Mouse (Mus musculus) megakaryocyte, embryonic 14.5 days (primary cell): ENCODE measurements at regions not wholly inside any gene's neighbourhood (a gene's known extent, or its start where the extent isn't known, plus 50 kb on each side); places are given as distances from the start of the nearest gene placed in this dataset.

ENCODE experiments used
- FLI1 ChIP-seq: IDR thresholded peaks from 2 replicates; pipeline ENCODE4 v1.6.1; 2012; ENCODE audit warnings: low read length, inconsistent platforms, mixed read lengths
- GATA1 ChIP-seq: IDR thresholded peaks from 3 replicates; pipeline ENCODE4 v1.6.1; 2012; ENCODE audit warnings: mixed read lengths, low read length, inconsistent platforms, borderline replicate concordance

DNA sequence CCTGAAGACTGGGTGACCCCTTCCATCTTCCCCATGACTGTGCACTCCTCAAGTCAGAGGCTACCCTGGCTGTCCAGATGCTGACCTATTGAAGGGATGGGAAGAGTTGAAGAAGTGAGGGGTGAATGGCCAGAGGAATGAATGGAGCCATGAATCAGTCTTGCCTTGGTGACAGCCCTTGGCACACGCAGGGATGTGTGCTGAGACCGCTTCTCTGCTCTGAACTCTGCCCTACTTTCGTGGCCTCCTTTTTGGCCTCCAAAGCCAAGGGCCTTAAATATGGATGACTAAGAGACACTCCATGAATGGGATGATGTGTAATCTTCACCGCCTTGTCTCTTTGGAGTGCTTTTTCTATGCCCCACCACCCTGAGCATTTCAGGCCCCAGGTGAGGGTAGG is 259.7 kb downstream of the Dysf start:
- TF ChIP-seq GATA1 (no peak), FLI1 (no peak)
